Mouse (Mus musculus): ENCODE data around the gene Gm20388. TPM values are rescaled to one million over a fixed set of nuclear protein-coding genes. Genes with fewer than 3 reads are reported as not detected.

The Gm20388 gene
- polyA plus RNA-seq, 1 experiment from 2014 or later = not detected

DNA sequence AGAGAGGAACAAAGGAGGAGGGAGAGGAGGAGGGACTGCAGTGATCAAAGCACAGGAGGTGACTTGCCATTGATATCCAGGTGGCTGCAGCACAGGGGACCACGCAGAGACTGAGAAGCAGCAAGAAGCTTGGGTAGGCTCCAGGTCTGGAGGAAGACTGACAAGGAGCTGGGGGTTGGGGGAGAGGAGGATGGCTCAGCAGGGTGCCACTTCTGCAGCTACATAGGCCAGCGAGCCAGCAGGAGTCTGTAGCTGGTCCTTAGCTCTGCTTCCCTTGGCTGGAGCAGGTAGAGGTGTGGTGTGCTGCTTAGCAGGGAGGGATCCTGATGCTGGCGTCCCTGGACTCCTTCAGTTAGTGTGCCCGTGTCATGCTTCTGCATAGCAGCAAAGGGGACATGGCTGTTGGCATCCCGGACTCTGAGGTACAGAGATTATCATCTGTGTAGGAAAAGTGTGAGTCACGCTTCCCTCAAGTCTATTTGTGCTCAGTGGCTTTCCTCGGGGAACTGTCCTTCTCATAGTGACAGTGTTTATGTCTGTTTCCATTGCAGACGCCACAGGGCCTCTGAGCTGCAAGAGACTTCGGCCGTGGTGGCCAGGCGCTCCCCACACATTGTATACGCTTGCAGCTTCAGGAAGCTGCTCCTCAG, 234.1 kb downstream of the Gm20388 start:
- H3K36me3 ChIP-seq (ENCODE audit: control insufficient read depth, insufficient read depth, low read length) = peaks cover 16% of the 10 kb centered on the region
- H3K9me3 ChIP-seq (ENCODE audit: control insufficient read depth, low read length) = no peaks in the 10 kb centered on the region
- peaks cover 17 to 36% of the 10 kb centered on the region in 2 experiments for H3K4me1 ChIP-seq (ENCODE audit: control insufficient read depth in 2 of 2, insufficient read depth in 2 of 2, low read length in 2 of 2)
- H3K27me3 ChIP-seq (ENCODE audit: control insufficient read depth, insufficient read depth, low read length) = no peaks in the 10 kb centered on the region
- 39% methylated on average over 12 of the region's 12 CpGs for WGBS
- no peak overlapping the region for H3K9ac ChIP-seq (ENCODE audit: low read length)
- no peak overlapping the region for H3K27ac ChIP-seq (replicated peaks in 1 of 2; ENCODE audit: control insufficient read depth in 1 of 2, insufficient read depth in 1 of 2, low read depth in 2 of 2, low read length in 2 of 2)
- H3K4me3 ChIP-seq (ENCODE audit: control insufficient read depth in 1 of 2, insufficient read depth in 1 of 2, low read depth in 1 of 2, low read length in 2 of 2) = no peak overlapping the region
- no peak for ATAC-seq (ENCODE audit: insufficient number of reproducible peaks, insufficient read depth, low FRiP score, low read depth)
- H3K4me2 ChIP-seq (ENCODE audit: low read length) = no peak overlapping the region

DNA sequence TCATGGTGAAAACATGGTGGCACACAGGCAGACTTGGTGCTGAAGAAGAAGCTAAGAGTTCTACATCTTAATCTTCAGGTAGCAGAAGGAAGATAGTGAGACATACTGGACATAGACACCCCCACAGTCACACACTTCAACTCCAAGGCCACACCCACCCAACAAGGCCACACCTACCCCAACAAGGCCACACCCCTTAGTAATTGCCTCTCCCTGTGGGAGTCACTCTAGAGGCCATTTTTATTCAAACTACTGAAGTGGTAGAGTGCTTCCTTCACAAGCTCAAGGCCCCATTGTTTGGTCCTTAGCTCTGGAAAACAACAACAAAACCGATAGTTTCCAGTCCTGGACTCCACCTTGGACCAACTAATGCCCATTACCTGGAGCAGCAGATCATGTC, 235.4 kb downstream of the Gm20388 start:
- Histone ChIP-seq H3K9me3 (ENCODE audit: control insufficient read depth, low read length) (no peaks in the 10 kb centered on the region), H3K36me3 (ENCODE audit: control insufficient read depth, insufficient read depth, low read length) (peaks cover 22% of the 10 kb centered on the region), H3K4me3 (ENCODE audit: control insufficient read depth in 1 of 2, insufficient read depth in 1 of 2, low read depth in 1 of 2, low read length in 2 of 2) (no peak overlapping the region), H3K4me2 (ENCODE audit: low read length) (no peak overlapping the region), H3K9ac (ENCODE audit: low read length) (no peak overlapping the region), H3K4me1 (ENCODE audit: control insufficient read depth in 2 of 2, insufficient read depth in 2 of 2, low read length in 2 of 2) (peaks cover 11 to 23% of the 10 kb centered on the region in 2 experiments; a peak in 3 of 4 replicates), H3K27me3 (ENCODE audit: control insufficient read depth, insufficient read depth, low read length) (no peaks in the 10 kb centered on the region), H3K27ac (replicated peaks in 1 of 2; ENCODE audit: control insufficient read depth in 1 of 2, insufficient read depth in 1 of 2, low read depth in 2 of 2, low read length in 2 of 2) (no peak overlapping the region)
- no peak for ATAC-seq (ENCODE audit: insufficient number of reproducible peaks, insufficient read depth, low FRiP score, low read depth)
- WGBS = 92% methylated on average over 1 of the region's 1 CpGs

DNA sequence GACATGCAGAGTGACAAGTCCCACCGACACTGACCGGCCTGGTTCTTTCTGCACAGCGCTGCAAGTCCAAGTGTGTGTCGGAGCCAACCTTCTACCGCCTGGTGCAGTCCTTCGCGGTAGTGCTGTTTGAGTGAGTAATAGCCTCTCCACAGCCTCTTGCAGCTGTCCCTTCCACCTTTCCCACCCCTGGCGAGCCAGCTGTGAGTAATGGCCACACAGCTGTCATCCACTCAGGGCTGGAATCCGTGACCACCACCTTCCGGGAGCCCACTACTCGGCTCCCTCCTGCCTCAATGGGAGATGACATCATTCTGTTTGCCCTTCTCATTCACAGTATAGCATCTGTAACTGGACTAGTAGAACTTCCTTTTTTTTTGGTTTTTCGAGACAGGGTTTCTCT, 239.4 kb downstream of the Gm20388 start:
- Histone ChIP-seq H3K27ac (replicated peaks in 1 of 2; ENCODE audit: control insufficient read depth in 1 of 2, insufficient read depth in 1 of 2, low read depth in 2 of 2, low read length in 2 of 2) (no peak overlapping the region), H3K4me2 (ENCODE audit: low read length) (no peak overlapping the region), H3K9me3 (ENCODE audit: control insufficient read depth, low read length) (no peaks in the 10 kb centered on the region), H3K36me3 (ENCODE audit: control insufficient read depth, insufficient read depth, low read length) (peaks cover 51% of the 10 kb centered on the region), H3K4me3 (ENCODE audit: control insufficient read depth in 1 of 2, insufficient read depth in 1 of 2, low read depth in 1 of 2, low read length in 2 of 2) (no peak overlapping the region), H3K9ac (ENCODE audit: low read length) (no peak overlapping the region), H3K4me1 (ENCODE audit: control insufficient read depth in 2 of 2, insufficient read depth in 2 of 2, low read length in 2 of 2) (peaks cover 2 to 3% of the 10 kb centered on the region in 2 experiments; a peak in 3 of 4 replicates), H3K27me3 (ENCODE audit: control insufficient read depth, insufficient read depth, low read length) (no peaks in the 10 kb centered on the region)
- WGBS = 72% methylated on average over 12 of the region's 12 CpGs
- no peak for ATAC-seq (ENCODE audit: insufficient number of reproducible peaks, insufficient read depth, low FRiP score, low read depth)

DNA sequence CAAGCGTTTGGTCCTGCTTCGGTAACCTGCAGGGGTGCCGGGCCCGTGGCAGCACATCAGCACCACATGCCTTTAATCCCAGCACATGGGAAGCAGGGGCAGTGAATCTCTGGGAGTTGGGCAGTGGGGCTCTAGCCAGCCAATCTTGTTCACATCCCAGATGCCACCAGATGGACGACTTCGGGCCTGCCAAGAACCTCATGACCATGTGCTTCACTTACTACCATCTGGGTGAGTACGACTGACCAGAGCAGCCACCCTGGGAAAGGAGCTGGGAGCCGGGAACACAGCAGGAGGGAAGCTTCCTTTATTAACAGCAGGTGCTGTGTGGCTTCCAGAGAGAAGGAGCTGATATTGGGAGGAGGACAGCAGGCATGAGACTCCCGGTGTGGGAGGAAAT, 240.5 kb downstream of the Gm20388 start:
- H3K9me3 ChIP-seq (ENCODE audit: control insufficient read depth, low read length) = no peaks in the 10 kb centered on the region
- H3K27ac ChIP-seq (replicated peaks in 1 of 2; ENCODE audit: control insufficient read depth in 1 of 2, insufficient read depth in 1 of 2, low read depth in 2 of 2, low read length in 2 of 2) = no peak overlapping the region
- WGBS = 68% methylated on average over 9 of the region's 9 CpGs
- peaks cover 46% of the 10 kb centered on the region for H3K36me3 ChIP-seq (ENCODE audit: control insufficient read depth, insufficient read depth, low read length)
- H3K27me3 ChIP-seq (ENCODE audit: control insufficient read depth, insufficient read depth, low read length) = no peaks in the 10 kb centered on the region
- no peak for ATAC-seq (ENCODE audit: insufficient number of reproducible peaks, insufficient read depth, low FRiP score, low read depth)
- H3K9ac ChIP-seq (ENCODE audit: low read length) = no peak overlapping the region
- H3K4me1 ChIP-seq (ENCODE audit: control insufficient read depth in 2 of 2, insufficient read depth in 2 of 2, low read length in 2 of 2) = no peaks in the 10 kb centered on the region; a peak in 1 of 4 replicates
- no peak overlapping the region for H3K4me3 ChIP-seq (ENCODE audit: control insufficient read depth in 1 of 2, insufficient read depth in 1 of 2, low read depth in 1 of 2, low read length in 2 of 2)
- H3K4me2 ChIP-seq (ENCODE audit: low read length) = no peak overlapping the region

DNA sequence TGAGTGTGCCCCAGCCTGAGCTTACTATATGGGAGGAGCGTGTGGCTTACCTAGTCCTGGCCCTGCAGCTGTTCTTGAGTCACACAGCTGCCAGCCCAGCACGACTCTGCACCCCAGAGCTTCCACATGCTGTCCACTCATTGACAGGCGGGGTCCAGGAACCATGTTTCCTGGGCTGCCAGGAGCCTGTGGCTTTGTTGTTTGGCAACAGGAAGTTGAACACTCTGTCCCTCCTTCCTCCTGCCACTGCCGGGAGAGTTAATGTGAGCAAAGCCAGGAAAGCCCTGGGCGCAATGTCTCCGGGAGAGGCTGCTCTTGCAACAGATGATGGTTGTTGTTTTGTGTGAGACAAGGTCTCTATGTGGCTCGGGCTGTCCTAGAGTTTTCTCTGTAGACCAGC, 242.0 kb downstream of the Gm20388 start:
- H3K9me3 ChIP-seq (ENCODE audit: control insufficient read depth, low read length) = no peaks in the 10 kb centered on the region
- no peak overlapping the region for H3K9ac ChIP-seq (ENCODE audit: low read length)
- H3K4me3 ChIP-seq (ENCODE audit: control insufficient read depth in 1 of 2, insufficient read depth in 1 of 2, low read depth in 1 of 2, low read length in 2 of 2) = no peak overlapping the region
- H3K4me2 ChIP-seq (ENCODE audit: low read length) = no peak overlapping the region
- H3K27me3 ChIP-seq (ENCODE audit: control insufficient read depth, insufficient read depth, low read length) = no peaks in the 10 kb centered on the region
- peaks cover 44% of the 10 kb centered on the region for H3K36me3 ChIP-seq (ENCODE audit: control insufficient read depth, insufficient read depth, low read length)
- H3K27ac ChIP-seq (replicated peaks in 1 of 2; ENCODE audit: control insufficient read depth in 1 of 2, insufficient read depth in 1 of 2, low read depth in 2 of 2, low read length in 2 of 2) = no peak overlapping the region
- WGBS = 54% methylated on average over 7 of the region's 7 CpGs
- H3K4me1 ChIP-seq (ENCODE audit: control insufficient read depth in 2 of 2, insufficient read depth in 2 of 2, low read length in 2 of 2) = no peaks in the 10 kb centered on the region; a peak in 1 of 4 replicates
- ATAC-seq (ENCODE audit: insufficient number of reproducible peaks, insufficient read depth, low FRiP score, low read depth) = no peak

DNA sequence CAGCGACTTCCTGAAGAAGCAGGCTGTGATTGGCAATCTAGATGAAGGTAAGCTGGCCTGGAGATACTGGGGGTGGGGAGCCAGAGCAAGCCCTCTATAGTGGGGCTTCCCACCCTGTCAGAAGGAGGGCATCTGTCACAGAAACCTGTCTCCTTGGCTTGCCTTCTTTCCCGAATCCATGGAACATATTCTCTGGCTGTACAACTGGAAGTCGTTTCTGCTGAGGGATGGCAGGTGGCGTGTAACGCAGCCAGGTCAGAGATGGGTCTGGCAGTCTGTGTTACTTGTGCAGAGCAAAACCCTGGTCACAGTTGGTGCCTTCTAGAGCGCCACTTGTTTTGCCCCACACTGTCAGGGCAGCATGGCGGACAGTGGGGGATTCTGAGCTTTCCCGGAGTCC, 249.7 kb downstream of the Gm20388 start:
- no peak overlapping the region for H3K9ac ChIP-seq (ENCODE audit: low read length)
- H3K9me3 ChIP-seq (ENCODE audit: control insufficient read depth, low read length) = no peaks in the 10 kb centered on the region
- H3K4me1 ChIP-seq (ENCODE audit: control insufficient read depth in 2 of 2, insufficient read depth in 2 of 2, low read length in 2 of 2) = peaks cover 3 to 6% of the 10 kb centered on the region in 2 experiments; a peak in 2 of 4 replicates
- H3K4me2 ChIP-seq (ENCODE audit: low read length) = no peak overlapping the region
- ATAC-seq (ENCODE audit: insufficient number of reproducible peaks, insufficient read depth, low FRiP score, low read depth) = no peak
- H3K27me3 ChIP-seq (ENCODE audit: control insufficient read depth, insufficient read depth, low read length) = no peaks in the 10 kb centered on the region
- no peak overlapping the region for H3K4me3 ChIP-seq (ENCODE audit: control insufficient read depth in 1 of 2, insufficient read depth in 1 of 2, low read depth in 1 of 2, low read length in 2 of 2)
- WGBS = 84% methylated on average over 8 of the region's 8 CpGs
- H3K27ac ChIP-seq (replicated peaks in 1 of 2; ENCODE audit: control insufficient read depth in 1 of 2, insufficient read depth in 1 of 2, low read depth in 2 of 2, low read length in 2 of 2) = no peak overlapping the region
- H3K36me3 ChIP-seq (ENCODE audit: control insufficient read depth, insufficient read depth, low read length) = peaks cover 21% of the 10 kb centered on the region; the same call in 1 of the 2 replicates

DNA sequence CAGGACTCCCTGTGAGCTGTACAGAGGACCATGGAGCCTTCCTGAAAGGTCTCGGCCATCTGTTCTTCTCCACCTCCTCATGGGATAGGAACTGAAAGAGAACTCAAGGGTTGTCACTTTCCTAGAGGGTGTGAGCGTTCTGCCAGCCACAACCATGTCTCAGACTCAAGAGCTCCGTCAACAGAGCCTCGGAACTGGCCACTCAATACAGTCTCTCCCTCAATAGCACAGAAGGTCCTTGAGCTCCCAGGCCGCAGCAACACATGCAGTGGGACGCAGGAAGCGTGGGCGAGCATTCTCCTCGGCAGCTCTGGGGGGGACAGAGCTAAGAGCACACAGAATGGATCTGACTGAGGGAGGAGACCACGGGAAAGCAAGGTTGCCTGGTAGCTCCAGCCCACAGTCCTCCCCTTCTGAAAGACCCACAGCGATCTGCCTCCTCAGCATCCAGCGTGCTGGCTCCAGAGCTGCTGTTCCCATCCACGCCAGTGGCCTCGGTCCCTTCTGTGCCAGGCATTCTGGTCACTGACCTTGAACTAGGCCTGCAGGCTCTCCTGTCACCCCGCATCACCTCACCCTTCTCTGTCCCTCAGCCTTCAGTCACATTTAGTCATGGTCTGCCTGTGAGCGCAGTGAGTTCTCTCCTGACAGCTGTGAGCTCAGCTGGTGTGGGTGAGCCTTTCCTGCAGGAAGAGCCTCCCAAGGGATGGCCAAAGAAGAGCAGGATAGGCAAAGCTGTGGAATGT, 251.2 kb downstream of the Gm20388 start:
- no peak overlapping the region for H3K9ac ChIP-seq (ENCODE audit: low read length)
- 61% methylated on average over 16 of the region's 16 CpGs for WGBS
- ATAC-seq (ENCODE audit: insufficient number of reproducible peaks, insufficient read depth, low FRiP score, low read depth) = no peak
- no peaks in the 10 kb centered on the region for H3K27me3 ChIP-seq (ENCODE audit: control insufficient read depth, insufficient read depth, low read length)
- no peak overlapping the region for H3K27ac ChIP-seq (replicated peaks in 1 of 2; ENCODE audit: control insufficient read depth in 1 of 2, insufficient read depth in 1 of 2, low read depth in 2 of 2, low read length in 2 of 2)
- H3K9me3 ChIP-seq (ENCODE audit: control insufficient read depth, low read length) = no peaks in the 10 kb centered on the region
- no peak overlapping the region for H3K4me2 ChIP-seq (ENCODE audit: low read length)
- peaks cover 3 to 6% of the 10 kb centered on the region in 2 experiments; a peak in 2 of 4 replicates for H3K4me1 ChIP-seq (ENCODE audit: control insufficient read depth in 2 of 2, insufficient read depth in 2 of 2, low read length in 2 of 2)
- H3K36me3 ChIP-seq (ENCODE audit: control insufficient read depth, insufficient read depth, low read length) = peaks cover 16% of the 10 kb centered on the region; the same call in 1 of the 2 replicates
- no peak overlapping the region for H3K4me3 ChIP-seq (ENCODE audit: control insufficient read depth in 1 of 2, insufficient read depth in 1 of 2, low read depth in 1 of 2, low read length in 2 of 2)

Measured in heart, embryonic 14.5 days (tissue).